Mouse (Mus musculus) liver, embryonic 14.5 days (tissue): ENCODE measurements around the gene Rbms2. TPM values are rescaled to one million over a fixed set of nuclear protein-coding genes. Genes with fewer than 3 reads are reported as not detected.

Experiments
- ATAC-seq: fragments of 200-750 bp; cut with Nextera tagmentation; 2 replicates; pipeline ENCODE4 v1.8.0; 2017; ENCODE audit warnings: moderate number of reproducible peaks, mild to moderate bottlenecking, moderate library complexity; ENCODE audit not compliant: insufficient read depth
- DNase-seq, 3 experiments: peaks; one replicate each; pipeline ENCODE4 v3.0.0-alpha.2; 2012 to 2013; ENCODE audit warnings: low read depth in 3 of 3, low spot score in 3 of 3
- H3K27ac ChIP-seq: fragments of 300-500 bp; sonication (generic); 2 replicates; pipeline ENCODE4 v1.5.1; 2014; ENCODE audit warnings: moderate library complexity, mild to moderate bottlenecking, control low read depth, inconsistent platforms
- H3K27me3 ChIP-seq: fragments of 300-500 bp; sonication (generic); 2 replicates; pipeline ENCODE4 v1.6.1; 2014; ENCODE audit warnings: mild to moderate bottlenecking, low read length, moderate library complexity; ENCODE audit not compliant: control insufficient read depth, insufficient read depth
- H3K36me3 ChIP-seq: fragments of 300-500 bp; sonication (generic); replicated peaks from 2 replicates; pipeline ENCODE4 v1.6.1; 2014; ENCODE audit warnings: low read depth; ENCODE audit not compliant: control insufficient read depth, insufficient read depth
- H3K4me1 ChIP-seq, 2 experiments: fragments of 200-500 bp in 1 of 2; fragments of 300-500 bp in 1 of 2; sonication (generic) in 1 of 2; replicated peaks; 2 replicates each; pipeline ENCODE4 v1.6.1; 2012 to 2014; ENCODE audit warnings: antibody characterized with exemption in 1 of 2, inconsistent platforms in 1 of 2, low read length in 1 of 2; ENCODE audit not compliant: control insufficient read depth in 2 of 2, insufficient read depth in 2 of 2
- H3K4me2 ChIP-seq: fragments of 300-500 bp; sonication (generic); 2 replicates; pipeline ENCODE4 v1.6.1; 2014; ENCODE audit warnings: low read depth, mild to moderate bottlenecking, control low read depth, moderate library complexity
- H3K4me3 ChIP-seq, 2 experiments: fragments of 200-500 bp in 1 of 2; fragments of 300-500 bp in 1 of 2; sonication (generic) in 1 of 2; 2 replicates each; pipeline ENCODE4 v1.5.1; 2012 to 2014; ENCODE audit warnings: low read depth in 2 of 2, low read length in 2 of 2, mild to moderate bottlenecking in 2 of 2, control low read depth in 1 of 2, inconsistent platforms in 1 of 2, moderate library complexity in 1 of 2; ENCODE audit not compliant: insufficient read depth in 1 of 2
- H3K9ac ChIP-seq: fragments of 300-500 bp; sonication (generic); replicated peaks from 2 replicates; pipeline ENCODE4 v1.6.1; 2014; ENCODE audit warnings: mild to moderate bottlenecking, control low read depth, moderate library complexity
- H3K9me3 ChIP-seq: fragments of 300-500 bp; sonication (generic); 2 replicates; pipeline ENCODE4 v1.6.1; 2016; ENCODE audit warnings: low read length, mixed read lengths; ENCODE audit not compliant: control insufficient read depth
- CTCF ChIP-seq: IDR thresholded peaks from 2 replicates; pipeline ENCODE4 v1.5.1; 2016; ENCODE audit warnings: antibody characterized with exemption, low read depth, control low read depth
- EP300 ChIP-seq: IDR thresholded peaks from 2 replicates; pipeline ENCODE4 v1.6.1; 2016; ENCODE audit warnings: antibody characterized with exemption, low read depth
- WGBS: fragments of 180-500 bp; shearing (Covaris S2); extraction: QIAGEN DNeasy Blood & Tissue Kit; methylation state at CpG from one replicate; pipeline ENCODE4 v1.1.7; 2014; ENCODE audit not compliant: insufficient replicate concordance; 5-methylcytosine and 5-hydroxymethylcytosine counted together
- polyA plus RNA-seq, 2 experiments: library from polyadenylated mRNA; depleted of rRNA in 1 of 2; stranded (reverse) in 1 of 2; unstranded in 1 of 2; fragments of >200 nt; fragmentation: Nextera tagmentation in 1 of 2; extraction: Ambion mirVana in 1 of 2; gene quantifications; 2 replicates each; pipeline versions ENCODE4 v1.2.1 to v1.2.3; 2012 to 2014

The Rbms2 gene
- polyA plus RNA-seq, 2 experiments = 4.5 to 9.5 TPM

DNA sequence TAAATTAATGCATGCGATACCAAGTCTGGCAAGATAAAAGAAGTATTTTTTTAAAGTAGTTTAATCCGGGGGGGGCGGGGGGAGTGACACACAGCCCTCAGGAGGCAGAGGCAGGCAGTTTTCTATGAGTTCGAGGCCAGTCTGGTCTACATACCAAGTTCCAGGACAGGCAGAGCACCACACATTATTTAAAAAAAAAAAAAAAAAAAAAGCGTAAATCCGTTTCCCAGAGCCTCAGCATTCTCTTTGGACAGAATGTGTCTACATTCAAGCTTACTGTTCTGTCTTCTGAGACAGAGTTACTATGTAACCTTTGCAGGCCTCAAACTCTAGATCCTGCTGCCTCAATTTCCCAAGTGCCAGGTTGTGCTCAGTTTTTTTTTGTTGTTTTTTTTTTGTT, 32.1 kb upstream of the Rbms2 start:
- no peak for DNase-seq
- Histone ChIP-seq H3K4me2 (peak overlapping the region; percentile 97), H3K4me3 (peak overlapping the region in 1 of 2 experiments; percentile 80; a peak in 2 of 4 replicates), H3K9me3 (no peaks in the 10 kb centered on the region), H3K27ac (peak overlapping the region; percentile 42), H3K27me3 (no peaks in the 10 kb centered on the region), H3K36me3 (no peaks in the 10 kb centered on the region), H3K9ac (peak overlapping the region; percentile 75; the same call in 1 of the 2 replicates), H3K4me1 (peaks cover 13% of the 10 kb centered on the region in 2 experiments)
- no peak for ATAC-seq
- no peak for TF ChIP-seq EP300
- TF ChIP-seq CTCF = no peak
- WGBS = 34% methylated on average over 6 of the region's 6 CpGs

DNA sequence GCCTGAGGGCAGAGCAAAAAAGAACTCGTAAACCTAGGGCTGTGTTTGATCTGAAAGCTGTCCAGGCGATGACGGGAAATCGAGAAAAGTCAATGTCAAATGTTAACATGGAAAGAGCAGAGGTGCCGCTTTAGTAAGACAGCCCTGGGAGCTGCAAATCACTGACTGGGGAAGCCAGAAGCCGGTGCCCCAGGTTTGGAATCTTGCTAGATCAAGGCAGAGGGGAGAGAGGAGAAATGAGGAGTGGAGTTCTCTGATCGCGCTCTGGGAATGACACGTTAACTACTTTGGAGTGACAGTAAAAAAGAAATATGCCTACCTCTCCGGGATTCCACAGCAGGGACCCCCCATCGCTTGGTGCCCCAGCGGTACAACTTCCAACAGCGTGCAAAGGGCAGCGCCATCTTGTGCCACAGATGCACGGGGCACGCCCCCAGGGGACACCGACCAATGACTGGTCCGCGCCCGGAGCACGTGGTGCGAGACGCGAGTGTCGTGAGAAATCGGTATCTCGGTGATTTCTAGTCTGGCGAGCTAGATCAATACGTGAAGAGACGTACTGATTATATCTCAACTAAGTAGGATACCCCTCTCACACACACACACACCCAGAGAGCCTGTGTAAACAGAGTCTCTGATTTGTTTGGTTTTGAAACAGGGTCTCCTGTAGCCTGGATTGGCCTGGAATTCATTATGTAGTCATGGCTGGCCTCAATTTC, 31.5 kb upstream of the Rbms2 start, which contains the start of gene Spryd4:
Gene Spryd4, minus strand, starts transcription at position 418 of the 719 bp plus-strand sequence.
- no peaks in the 10 kb centered on the region for H3K27me3 ChIP-seq
- peak within 1 kb of the TSS; percentile 97 for H3K4me2 ChIP-seq
- H3K9ac ChIP-seq = peak within 1 kb of the TSS; percentile 75
- no peaks in the 10 kb centered on the region for H3K36me3 ChIP-seq
- peak within 1 kb of the TSS; percentile 42 for H3K27ac ChIP-seq
- DNase-seq = peak; percentile 69 to 84 (median 78)
- H3K4me1 ChIP-seq = peaks cover 13% of the 10 kb centered on the region in 2 experiments
- WGBS = 1% methylated on average over 30 of the region's 30 CpGs
- peak within 1 kb of the TSS; percentile 79 to 80 for H3K4me3 ChIP-seq
- no peaks in the 10 kb centered on the region for H3K9me3 ChIP-seq
- TF ChIP-seq CTCF (peak; percentile 61), EP300 (no peak)
- peak; percentile 88 for ATAC-seq

DNA sequence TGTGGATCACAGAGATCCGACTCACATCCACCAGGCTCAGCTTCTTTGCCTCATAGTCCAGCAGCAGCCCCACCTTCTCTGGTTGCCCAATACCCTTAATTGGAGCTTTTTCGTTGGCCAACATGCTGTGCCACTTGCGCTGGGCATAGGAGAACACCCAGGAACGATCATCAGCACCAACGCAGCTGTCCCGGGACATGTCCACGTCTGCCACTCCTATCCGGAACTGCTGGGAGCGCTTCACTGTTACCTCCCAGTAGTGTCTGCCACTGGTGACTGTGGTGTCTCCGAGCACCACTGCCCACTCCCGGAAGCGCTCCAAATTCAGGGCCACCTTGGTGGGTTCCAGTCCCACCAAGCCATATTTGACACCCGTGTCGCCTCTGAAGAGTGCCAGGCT, 30.9 kb upstream of the Rbms2 start:
- Histone ChIP-seq H3K9ac (peak overlapping the region; percentile 75), H3K36me3 (no peaks in the 10 kb centered on the region), H3K9me3 (no peaks in the 10 kb centered on the region), H3K4me1 (peaks cover 13% of the 10 kb centered on the region in 2 experiments), H3K4me3 (peak overlapping the region; percentile 79 to 80), H3K4me2 (peak overlapping the region; percentile 97), H3K27me3 (no peaks in the 10 kb centered on the region), H3K27ac (no peak overlapping the region)
- WGBS = 13% methylated on average over 14 of the region's 14 CpGs
- TF ChIP-seq CTCF (no peak), EP300 (no peak)
- peak; percentile 12; the same call in 1 of the 2 replicates for ATAC-seq
- no peak for DNase-seq

DNA sequence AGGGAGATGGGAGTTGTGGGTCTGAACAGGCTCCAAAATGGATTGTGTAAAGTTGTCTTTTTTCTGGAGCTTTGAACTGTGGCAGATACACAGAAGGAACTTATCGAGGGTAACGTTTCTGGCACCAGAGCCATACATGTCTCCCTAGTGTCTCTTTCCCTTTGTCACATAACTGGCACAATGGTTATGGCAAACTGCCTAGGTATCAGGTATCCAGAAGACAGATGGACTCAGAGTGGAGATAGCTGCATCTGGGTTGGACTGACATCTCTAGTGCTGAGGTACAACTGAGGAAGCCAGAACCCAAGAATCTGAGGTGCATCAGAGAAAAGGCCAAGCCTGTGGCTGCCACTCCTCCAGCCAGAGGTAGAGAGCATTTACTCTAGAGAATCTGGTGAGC, 30.0 kb upstream of the Rbms2 start:
- H3K27ac ChIP-seq = no peak overlapping the region
- no peaks in the 10 kb centered on the region for H3K36me3 ChIP-seq
- H3K9ac ChIP-seq = no peak overlapping the region
- 81% methylated on average over 2 of the region's 2 CpGs for WGBS
- no peak overlapping the region for H3K4me3 ChIP-seq
- no peaks in the 10 kb centered on the region for H3K9me3 ChIP-seq
- DNase-seq = no peak
- peaks cover 13% of the 10 kb centered on the region in 2 experiments for H3K4me1 ChIP-seq
- peak overlapping the region; percentile 97 for H3K4me2 ChIP-seq
- no peak for ATAC-seq
- TF ChIP-seq CTCF (no peak), EP300 (no peak)
- H3K27me3 ChIP-seq = no peaks in the 10 kb centered on the region

DNA sequence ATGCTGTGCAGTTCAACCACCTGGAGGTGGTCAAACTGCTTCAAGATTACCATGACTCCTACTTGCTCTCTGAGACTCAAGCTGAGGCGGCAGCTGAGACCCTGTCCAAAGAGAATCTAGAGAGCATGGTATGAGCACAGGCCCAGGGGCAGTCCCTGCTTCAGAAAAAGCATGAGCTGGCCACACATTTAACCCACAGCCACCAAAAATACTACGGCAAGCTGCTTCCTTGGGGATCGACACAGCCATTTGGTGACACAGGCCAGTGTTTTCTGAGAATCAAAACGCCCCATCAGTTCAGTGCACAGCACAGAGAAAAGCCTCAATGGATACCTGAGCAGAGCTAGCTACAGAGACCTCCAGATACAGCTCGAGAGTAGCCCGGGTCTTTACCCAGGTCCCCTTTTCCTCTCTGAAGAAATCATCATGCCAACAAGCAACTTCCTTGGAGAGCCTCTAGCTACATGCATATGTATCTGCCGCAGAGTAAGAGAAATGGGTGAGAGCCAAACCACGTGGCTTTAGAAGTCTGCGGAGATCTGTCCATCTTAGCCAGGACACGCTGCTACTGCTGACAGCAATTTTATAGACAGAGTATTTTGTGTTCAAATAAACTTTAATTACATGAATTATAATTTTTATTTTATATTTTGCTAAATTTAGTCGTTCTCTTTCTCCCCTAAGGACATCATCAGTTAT, 29.4 kb upstream of the Rbms2 start:
- H3K4me2 ChIP-seq = no peak overlapping the region
- ATAC-seq (no peak), DNase-seq (no peak)
- TF ChIP-seq EP300 (no peak), CTCF (no peak)
- H3K4me1 ChIP-seq = peaks cover 13% of the 10 kb centered on the region in 2 experiments
- 84% methylated on average over 11 of the region's 11 CpGs for WGBS
- H3K27me3 ChIP-seq = no peaks in the 10 kb centered on the region
- no peak overlapping the region for H3K4me3 ChIP-seq
- H3K36me3 ChIP-seq = no peaks in the 10 kb centered on the region
- no peak overlapping the region for H3K27ac ChIP-seq
- no peak overlapping the region for H3K9ac ChIP-seq
- H3K9me3 ChIP-seq = no peaks in the 10 kb centered on the region
